Mouse (Mus musculus): ENCODE data around the gene Tns3.

- no peak for TF ChIP-seq USF1 (IDR thresholded peaks at IDR 0.05; ENCODE audit: low read depth)
- TF ChIP-seq POLR2A (IDR thresholded peaks at IDR 0.05; ENCODE audit: insufficient read length, low read depth), result no peak
- no peak for TF ChIP-seq POLR2AphosphoS2 (IDR thresholded peaks at IDR 0.05; ENCODE audit: insufficient read length, low read depth)
- no peak for TF ChIP-seq REST (IDR thresholded peaks at IDR 0.05; ENCODE audit: insufficient read depth, insufficient read length)
- TF ChIP-seq TCF12 (IDR thresholded peaks at IDR 0.05; ENCODE audit: insufficient read depth, poor library complexity, severe bottlenecking), result no peak
- no peak for TF ChIP-seq MYOD1 (IDR thresholded peaks at IDR 0.05; ENCODE audit: control insufficient read depth in 1 of 3, insufficient read length in 2 of 3, low read depth in 2 of 3)
- TF ChIP-seq SRF (IDR thresholded peaks at IDR 0.05; ENCODE audit: control insufficient read depth, insufficient read length, low read depth), result no peak
Observed at GRCm38 (mm10) chr11:8626715-8627114, 37.6 kb downstream of the Tns3 start.
